Mouse (Mus musculus): ENCODE data around the gene Foxn2.

GRCm38 (mm10) chr17:88441001-88441431, 505 bp downstream of the Foxn2 start:
- no peak for TF ChIP-seq EP300 (IDR thresholded peaks at IDR 0.05)
- no peak for TF ChIP-seq CTCF (IDR thresholded peaks at IDR 0.05)
